Mouse (Mus musculus) neural tube, embryonic 11.5 days (tissue): Measurements from ENCODE around the gene Mup11. TPM values are rescaled to one million over a fixed set of nuclear protein-coding genes. Genes with fewer than 3 reads are reported as not detected.
"Not testable (repeated sequence)": the region's sequence is repeated elsewhere in the genome, so short reads cannot be mapped to it uniquely, and the experiment has no call there.

Experiments used
- ATAC-seq: fragments of 200-750 bp; cut with Nextera tagmentation; 2 replicates; pipeline ENCODE4 v1.8.0; 2017; ENCODE audit warnings: moderate number of reproducible peaks, mild to moderate bottlenecking, moderate TSS enrichment, moderate library complexity; ENCODE audit not compliant: insufficient read depth, low FRiP score, low TSS enrichment
- DNase-seq: peaks from one replicate; pipeline ENCODE4 v3.0.0-alpha.2; 2015; ENCODE audit warnings: low spot score
- H3K27ac ChIP-seq: fragments of 300-500 bp; sonication (generic); 2 replicates; pipeline ENCODE4 v1.5.1; 2014; ENCODE audit warnings: low read depth, mild to moderate bottlenecking, low read length
- H3K27me3 ChIP-seq: fragments of 300-500 bp; sonication (generic); 2 replicates; pipeline ENCODE4 v1.6.1; 2014; ENCODE audit warnings: mild to moderate bottlenecking, low read length, mixed read lengths; ENCODE audit not compliant: control insufficient read depth, insufficient read depth
- H3K36me3 ChIP-seq: fragments of 300-500 bp; sonication (generic); 2 replicates; pipeline ENCODE4 v1.6.1; 2014; ENCODE audit warnings: mild to moderate bottlenecking, low read length, moderate library complexity, mixed read lengths; ENCODE audit not compliant: control insufficient read depth, insufficient read depth
- H3K4me1 ChIP-seq: fragments of 300-500 bp; sonication (generic); 2 replicates; pipeline ENCODE4 v1.6.1; 2014; ENCODE audit warnings: low read length, mixed read lengths; ENCODE audit not compliant: control insufficient read depth, insufficient read depth
- H3K4me2 ChIP-seq: fragments of 300-500 bp; sonication (generic); 2 replicates; pipeline ENCODE4 v1.6.1; 2014; ENCODE audit warnings: low read depth, mild to moderate bottlenecking, moderate library complexity
- H3K4me3 ChIP-seq: fragments of 300-500 bp; sonication (generic); 2 replicates; pipeline ENCODE4 v1.5.1; 2014; ENCODE audit warnings: low read depth, low read length
- H3K9ac ChIP-seq: fragments of 300-500 bp; sonication (generic); 2 replicates; pipeline ENCODE4 v1.6.1; 2014; ENCODE audit warnings: mild to moderate bottlenecking, low read length
- H3K9me3 ChIP-seq: fragments of 300-500 bp; sonication (generic); 2 replicates; pipeline ENCODE4 v1.6.1; 2016; ENCODE audit warnings: low read length; ENCODE audit not compliant: control insufficient read depth
- WGBS: fragments of 180-500 bp; shearing (Covaris S2); extraction: QIAGEN DNeasy Blood & Tissue Kit; methylation state at CpG from one replicate; pipeline ENCODE4 v1.1.7; 2014; 5-methylcytosine and 5-hydroxymethylcytosine counted together
- polyA plus RNA-seq: library from polyadenylated mRNA; unstranded; fragments of >200 nt; fragmentation: Nextera tagmentation; extraction: Ambion mirVana; gene quantifications from 2 replicates; pipeline ENCODE4 v1.2.1, GENCODE M21; 2014

The Mup11 gene
- polyA plus RNA-seq, result 0.43 and 1.6 TPM in 2 replicates

GRCm38 (mm10) chr4:60662311-60662710, at the start of gene Mup11:
Gene Mup11 (minus strand): TSS chr4:60662411.
- not testable (repeated sequence) for H3K9me3 ChIP-seq, H3K36me3 ChIP-seq, H3K27ac ChIP-seq, ATAC-seq, H3K9ac ChIP-seq, DNase-seq, H3K27me3 ChIP-seq, H3K4me1 ChIP-seq, H3K4me2 ChIP-seq, H3K4me3 ChIP-seq
- WGBS, result 87% methylated on average over 3 of the region's 5 CpGs

Other genes with a start within 250 kb of the Mup11 start
- 3.1 and 9.9 TPM in 2 replicates for gene Mup9, start 240.5 kb downstream of the Mup11 start, polyA plus RNA-seq
- 1.3 TPM in 1 of 2 replicates, not detected in the other for gene Mup1, start 160.5 kb downstream of the Mup11 start, polyA plus RNA-seq
- 3.4 and 4.8 TPM in 2 replicates for gene Mup10, start 80.2 kb downstream of the Mup11 start, polyA plus RNA-seq
- not detected in 2 replicates for gene Mup12, start 78.9 kb upstream of the Mup11 start, polyA plus RNA-seq
- gene Mup22, start 159.1 kb upstream of the Mup11 start, polyA plus RNA-seq, result 0.40 TPM in 1 of 2 replicates, not detected in the other